Mouse (Mus musculus): ENCODE data around the gene Batf3. TPM values are rescaled to one million over a fixed set of nuclear protein-coding genes. Genes with fewer than 3 reads are reported as not detected.

Gene Batf3
- polyA plus RNA-seq (2015; fragmentation: Nextera tagmentation; extraction: Ambion mirVana) = 2.0 and 2.6 TPM in 2 replicates

DNA sequence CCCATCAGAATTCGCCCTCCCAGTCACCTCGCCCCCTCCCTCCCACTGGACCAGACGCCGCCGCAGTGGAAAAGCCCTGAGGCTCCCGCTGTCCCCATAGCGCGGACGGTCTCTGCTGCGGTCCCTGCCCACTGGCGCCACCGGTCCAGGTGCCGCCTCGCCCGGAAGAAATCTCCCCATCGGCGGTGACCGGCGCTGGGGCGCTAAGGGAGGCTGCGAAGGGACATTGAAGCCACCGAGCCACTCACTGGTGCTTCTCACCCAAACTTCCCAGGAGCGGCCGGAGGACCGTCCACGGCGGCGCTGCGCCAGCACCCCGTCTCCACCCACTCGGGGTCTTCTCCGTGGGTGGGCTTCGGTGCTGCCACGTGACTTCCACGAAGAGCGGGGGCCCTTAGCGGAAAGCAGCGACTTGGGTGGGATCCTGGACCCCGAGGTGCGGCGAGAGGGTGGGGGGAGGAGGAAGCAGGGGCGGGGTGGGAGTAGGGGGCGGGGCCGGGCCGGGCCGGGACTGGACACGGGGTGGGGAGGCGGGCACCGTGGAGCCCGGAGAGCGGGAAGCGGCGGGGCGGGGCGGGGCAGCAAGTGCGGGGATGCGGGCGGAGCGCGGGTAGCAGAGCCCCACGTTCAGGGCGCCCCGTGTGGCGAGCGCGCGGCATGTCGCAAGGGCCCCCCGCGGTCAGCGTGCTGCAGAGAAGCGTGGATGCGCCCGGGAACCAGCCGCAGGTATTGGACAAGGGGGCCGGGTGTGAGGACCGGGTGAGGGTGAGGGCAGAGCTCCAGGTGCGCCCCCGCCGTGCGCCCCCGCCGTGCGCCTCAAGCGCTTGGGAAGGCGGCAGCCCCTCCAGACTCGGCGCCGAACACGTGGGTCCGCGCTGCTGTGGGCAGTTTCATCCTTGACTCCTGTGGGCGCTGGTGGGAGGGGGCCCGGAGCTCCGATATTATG, at the start of gene Batf3:
TSS of gene Batf3 (plus strand) at position 46 of the 946 bp plus-strand sequence.
- Histone ChIP-seq H3K4me3 (ENCODE audit: low read depth, low read length) (peak within 1 kb of the TSS; percentile 53), H3K27me3 (replicated peaks; ENCODE audit: insufficient read depth, low read length) (no peaks in the 10 kb centered on the region), H3K4me2 (replicated peaks; ENCODE audit: low read depth, low read length) (peak within 1 kb of the TSS; percentile 91), H3K9me3 (ENCODE audit: low read length) (no peaks in the 10 kb centered on the region), H3K27ac (ENCODE audit: low read length) (no peak within 1 kb of the TSS), H3K9ac (replicated peaks; ENCODE audit: low read depth) (no peak within 1 kb of the TSS), H3K36me3 (ENCODE audit: insufficient read depth, low read length) (no peaks in the 10 kb centered on the region), H3K4me1 (ENCODE audit: insufficient read depth, low read depth, low read length) (peaks cover 4% of the 10 kb centered on the region; the same call in 1 of the 2 replicates)
- DNase-seq (ENCODE audit: low spot score) (peak; percentile 62), ATAC-seq (peak; percentile 73)
- TF ChIP-seq CTCF (IDR thresholded peaks at IDR 0.05) (peak; percentile 59), EP300 (IDR thresholded peaks at IDR 0.05) (no peak)
- 4% methylated on average over 57 of the region's 95 CpGs for WGBS

DNA sequence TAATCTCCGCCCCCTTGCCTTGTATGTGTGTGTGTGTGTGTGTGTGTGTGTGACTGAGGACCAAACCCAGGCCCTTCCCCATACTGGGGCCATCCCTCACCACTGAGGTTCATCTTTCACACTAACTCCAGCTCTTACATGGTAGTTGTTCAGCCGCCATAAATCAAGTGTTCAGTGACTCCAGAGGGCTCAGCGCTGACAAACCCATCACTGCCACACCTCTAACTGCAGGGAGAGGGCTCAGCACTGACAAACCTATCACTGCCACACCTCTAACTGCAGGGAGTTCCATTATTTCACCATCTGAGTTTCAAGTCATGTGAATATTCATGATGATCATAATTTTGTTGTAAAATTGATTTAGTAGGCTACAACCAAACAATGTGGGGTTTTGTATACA, 44.1 kb upstream of the Batf3 start:
- Histone ChIP-seq H3K36me3 (ENCODE audit: insufficient read depth, low read length) (no peaks in the 10 kb centered on the region; the same call in 1 of the 2 replicates), H3K9ac (replicated peaks; ENCODE audit: low read depth) (no peak overlapping the region), H3K9me3 (ENCODE audit: low read length) (no peaks in the 10 kb centered on the region), H3K4me3 (ENCODE audit: low read depth, low read length) (no peak overlapping the region), H3K4me1 (ENCODE audit: insufficient read depth, low read depth, low read length) (no peaks in the 10 kb centered on the region), H3K27ac (ENCODE audit: low read length) (no peak overlapping the region), H3K4me2 (replicated peaks; ENCODE audit: low read depth, low read length) (no peak overlapping the region), H3K27me3 (replicated peaks; ENCODE audit: insufficient read depth, low read length) (no peaks in the 10 kb centered on the region)
- DNase-seq (ENCODE audit: low spot score) (no peak), ATAC-seq (no peak)
- WGBS = 57% methylated on average over 3 of the region's 3 CpGs
- no peak for TF ChIP-seq CTCF (IDR thresholded peaks at IDR 0.05)
- TF ChIP-seq EP300 (IDR thresholded peaks at IDR 0.05) = no peak

DNA sequence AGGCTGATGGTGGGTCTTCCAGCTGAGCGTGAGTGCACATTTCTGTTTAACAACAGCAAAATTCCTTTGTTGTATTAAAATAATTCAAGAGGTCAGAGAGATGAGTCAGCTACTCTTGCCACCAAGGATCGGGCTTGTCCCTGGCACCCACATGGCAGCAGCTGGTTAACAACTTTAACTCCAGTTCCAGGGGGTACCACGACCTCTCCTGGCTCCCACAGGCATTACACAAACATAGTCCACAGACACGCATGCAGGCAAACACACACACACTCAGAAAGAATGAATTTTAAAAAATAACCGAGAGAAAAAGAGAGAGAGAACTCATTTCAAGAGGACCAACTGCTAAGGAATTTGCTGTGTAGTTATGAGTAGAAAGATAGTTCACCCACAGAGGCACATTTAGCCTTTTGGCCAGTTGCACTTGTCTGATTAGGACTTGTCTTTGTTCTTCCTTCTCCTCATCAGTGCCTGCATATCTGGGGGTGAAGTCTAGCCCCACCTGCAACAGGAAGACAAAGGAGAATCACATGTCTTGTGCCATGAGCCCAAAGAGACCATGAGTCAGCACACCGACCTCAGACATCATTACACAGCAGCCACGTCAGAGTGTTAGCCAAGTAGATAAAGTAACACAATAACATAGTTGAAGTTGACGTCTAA, 42.6 kb upstream of the Batf3 start:
- Histone ChIP-seq H3K27me3 (replicated peaks; ENCODE audit: insufficient read depth, low read length) (no peaks in the 10 kb centered on the region), H3K9ac (replicated peaks; ENCODE audit: low read depth) (no peak overlapping the region), H3K4me3 (ENCODE audit: low read depth, low read length) (no peak overlapping the region), H3K27ac (ENCODE audit: low read length) (no peak overlapping the region), H3K36me3 (ENCODE audit: insufficient read depth, low read length) (no peaks in the 10 kb centered on the region; the same call in 1 of the 2 replicates), H3K9me3 (ENCODE audit: low read length) (no peaks in the 10 kb centered on the region), H3K4me2 (replicated peaks; ENCODE audit: low read depth, low read length) (no peak overlapping the region), H3K4me1 (ENCODE audit: insufficient read depth, low read depth, low read length) (no peaks in the 10 kb centered on the region)
- TF ChIP-seq EP300 (IDR thresholded peaks at IDR 0.05) (no peak), CTCF (IDR thresholded peaks at IDR 0.05) (peak; percentile 35)
- WGBS = 55% methylated on average over 8 of the region's 8 CpGs
- DNase-seq (ENCODE audit: low spot score) (no peak), ATAC-seq (no peak)

DNA sequence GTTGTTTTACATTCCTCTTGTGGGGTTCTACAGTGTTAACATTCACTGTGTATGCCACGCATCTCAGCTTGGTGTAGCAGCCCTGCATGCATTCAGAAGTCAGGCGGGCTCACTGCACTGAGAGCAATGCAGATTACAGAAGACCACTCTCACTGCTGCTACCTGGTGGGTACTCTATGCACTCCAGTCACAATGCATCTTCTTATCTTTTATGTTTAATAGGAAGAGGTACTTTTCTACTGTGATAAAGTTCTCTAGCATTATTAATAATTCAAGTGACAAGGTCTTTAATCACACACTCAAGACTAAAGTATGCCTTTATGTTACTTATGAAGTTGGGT, 42.1 kb upstream of the Batf3 start:
- Histone ChIP-seq H3K4me1 (ENCODE audit: insufficient read depth, low read depth, low read length) (no peaks in the 10 kb centered on the region), H3K27me3 (replicated peaks; ENCODE audit: insufficient read depth, low read length) (no peaks in the 10 kb centered on the region), H3K9me3 (ENCODE audit: low read length) (no peaks in the 10 kb centered on the region), H3K27ac (ENCODE audit: low read length) (no peak overlapping the region), H3K4me2 (replicated peaks; ENCODE audit: low read depth, low read length) (no peak overlapping the region), H3K9ac (replicated peaks; ENCODE audit: low read depth) (no peak overlapping the region), H3K4me3 (ENCODE audit: low read depth, low read length) (no peak overlapping the region), H3K36me3 (ENCODE audit: insufficient read depth, low read length) (no peaks in the 10 kb centered on the region; the same call in 1 of the 2 replicates)
- WGBS = 48% methylated on average over 2 of the region's 2 CpGs
- no peak for ATAC-seq
- no peak for TF ChIP-seq CTCF (IDR thresholded peaks at IDR 0.05)
- no peak for TF ChIP-seq EP300 (IDR thresholded peaks at IDR 0.05)
- DNase-seq (ENCODE audit: low spot score) = no peak

DNA sequence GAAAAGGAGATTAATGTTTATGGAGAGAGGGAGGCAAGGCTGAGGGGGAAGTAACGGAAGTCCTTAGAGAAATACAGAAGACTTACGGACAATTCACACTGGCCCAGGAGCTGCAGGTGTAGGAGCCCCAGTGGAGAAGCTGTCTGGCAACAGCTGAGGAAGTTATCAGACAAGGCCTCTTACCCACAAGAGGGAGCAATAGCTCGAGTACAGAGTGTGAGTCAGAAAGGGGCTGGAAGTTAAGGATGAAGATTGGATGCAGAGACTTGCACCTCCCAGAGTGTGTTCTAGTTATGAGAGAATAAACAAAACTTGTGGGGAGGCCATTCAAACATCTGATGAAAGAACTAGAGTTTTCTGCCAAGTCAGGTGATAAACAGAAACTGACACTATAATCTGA, 40.2 kb upstream of the Batf3 start:
- H3K27ac ChIP-seq (ENCODE audit: low read length) = no peak overlapping the region
- no peak overlapping the region for H3K4me3 ChIP-seq (ENCODE audit: low read depth, low read length)
- H3K4me2 ChIP-seq (replicated peaks; ENCODE audit: low read depth, low read length) = no peak overlapping the region
- H3K27me3 ChIP-seq (replicated peaks; ENCODE audit: insufficient read depth, low read length) = no peaks in the 10 kb centered on the region
- H3K4me1 ChIP-seq (ENCODE audit: insufficient read depth, low read depth, low read length) = peaks cover 4% of the 10 kb centered on the region; the same call in 1 of the 2 replicates
- TF ChIP-seq CTCF (IDR thresholded peaks at IDR 0.05) (peak; percentile 10; the same call in 1 of the 2 replicates), EP300 (IDR thresholded peaks at IDR 0.05) (no peak)
- H3K36me3 ChIP-seq (ENCODE audit: insufficient read depth, low read length) = no peaks in the 10 kb centered on the region; the same call in 1 of the 2 replicates
- no peak for ATAC-seq
- H3K9me3 ChIP-seq (ENCODE audit: low read length) = no peaks in the 10 kb centered on the region
- DNase-seq (ENCODE audit: low spot score) = peak; percentile 39
- 53% methylated on average over 3 of the region's 3 CpGs for WGBS
- H3K9ac ChIP-seq (replicated peaks; ENCODE audit: low read depth) = no peak overlapping the region

DNA sequence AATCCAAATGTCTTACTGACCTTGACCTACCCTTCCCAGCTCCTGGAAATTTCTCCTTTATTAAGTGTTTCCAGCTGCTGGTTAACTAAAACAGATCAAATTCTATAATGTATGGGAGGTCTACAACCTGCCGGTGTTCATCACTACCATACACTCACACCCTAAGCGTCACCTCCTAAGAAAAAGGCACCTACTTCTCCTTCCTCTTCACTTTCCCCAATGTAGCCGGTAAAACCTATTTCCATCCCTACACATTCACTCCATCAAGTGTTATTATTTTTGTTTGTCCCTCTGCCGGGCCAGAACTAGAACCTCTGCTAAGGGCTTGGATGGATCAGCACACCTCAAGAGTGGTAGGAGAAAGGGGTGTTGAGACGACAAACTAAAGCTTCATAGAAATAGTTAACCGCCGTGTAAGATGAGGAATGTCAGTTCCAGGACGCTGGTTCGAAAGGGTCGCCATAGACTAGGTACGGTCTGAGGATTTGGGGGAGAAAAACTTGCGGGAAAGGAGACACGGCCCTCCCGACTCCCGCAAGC, 35.3 kb upstream of the Batf3 start:
- H3K27me3 ChIP-seq (replicated peaks; ENCODE audit: insufficient read depth, low read length) = no peaks in the 10 kb centered on the region
- no peak for TF ChIP-seq EP300 (IDR thresholded peaks at IDR 0.05)
- TF ChIP-seq CTCF (IDR thresholded peaks at IDR 0.05) = no peak
- WGBS = 4% methylated on average over 15 of the region's 15 CpGs
- H3K9ac ChIP-seq (replicated peaks; ENCODE audit: low read depth) = peak overlapping the region; percentile 71
- H3K4me3 ChIP-seq (ENCODE audit: low read depth, low read length) = peak overlapping the region; percentile 67
- peak overlapping the region; percentile 93 for H3K4me2 ChIP-seq (replicated peaks; ENCODE audit: low read depth, low read length)
- DNase-seq (ENCODE audit: low spot score) = no peak
- H3K36me3 ChIP-seq (ENCODE audit: insufficient read depth, low read length) = no peaks in the 10 kb centered on the region; the same call in 1 of the 2 replicates
- H3K9me3 ChIP-seq (ENCODE audit: low read length) = no peaks in the 10 kb centered on the region
- peak; percentile 54 for ATAC-seq
- H3K27ac ChIP-seq (ENCODE audit: low read length) = peak overlapping the region; percentile 49; the same call in 1 of the 2 replicates
- peaks cover 9% of the 10 kb centered on the region; the same call in 1 of the 2 replicates for H3K4me1 ChIP-seq (ENCODE audit: insufficient read depth, low read depth, low read length)
